Comparison of ENCODE assay signal across 8 mouse cellular contexts in the genomic region with DNA sequence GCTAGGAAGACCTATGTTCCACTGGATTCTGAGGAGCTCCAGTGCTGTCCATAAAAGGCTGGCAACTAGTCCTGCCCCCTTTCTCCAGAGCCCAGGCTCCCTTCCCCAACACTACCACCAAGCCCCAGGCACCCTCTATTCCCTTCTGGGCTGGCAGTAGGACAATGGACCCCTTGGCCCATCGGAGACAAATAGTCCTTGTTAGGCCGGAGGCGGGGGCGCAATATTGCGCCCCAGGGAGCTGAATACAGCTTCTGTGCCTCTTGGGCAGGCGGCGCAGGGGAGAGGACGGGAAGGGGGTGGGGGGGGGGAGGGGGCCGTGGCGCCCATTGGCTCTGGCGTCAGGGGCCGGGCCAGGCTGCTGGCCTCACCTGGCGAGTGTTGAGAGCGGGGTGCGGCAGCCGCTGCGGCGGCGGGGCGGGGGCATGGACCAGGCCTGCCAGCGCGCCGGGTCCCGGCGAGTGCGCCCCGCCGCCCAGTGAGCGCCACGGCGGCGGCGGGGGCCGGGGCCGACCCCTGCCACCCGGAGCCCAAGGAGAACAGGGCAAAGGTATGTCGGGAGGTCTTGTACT. TPM values are rescaled to one million over a fixed set of nuclear protein-coding genes. Genes with fewer than 3 reads are reported as not detected.
DNase-seq lines count a peak whose midpoint lies in the region; ATAC-seq lines count a peak whose summit lies in the region.

Gene Gal3st1, plus strand, starts transcription at position 346 of the 572 bp plus-strand sequence.

- no peak within 1 kb of the TSS for H3K27ac ChIP-seq in embryonic facial prominence, embryonic 12.5 days
- peak within 1 kb of the TSS; percentile 39; the same call in 1 of the 2 replicates for H3K27ac ChIP-seq in limb, embryonic 13.5 days
- H3K27ac ChIP-seq in midbrain, embryonic 14.5 days (replicated peaks; ENCODE audit: low read depth, low read length), result no peak within 1 kb of the TSS

- WGBS in embryonic facial prominence, embryonic 12.5 days, result under 1% methylated on average over 29 of the region's 37 CpGs
- 1% methylated on average over 32 of the region's 37 CpGs for WGBS in limb, embryonic 13.5 days
- 1% methylated on average over 32 of the region's 37 CpGs for WGBS in midbrain, embryonic 14.5 days

- peak within 1 kb of the TSS; percentile 76 for H3K4me2 ChIP-seq in embryonic facial prominence, embryonic 12.5 days (replicated peaks)
- peak within 1 kb of the TSS; percentile 83 for H3K4me2 ChIP-seq in limb, embryonic 13.5 days (replicated peaks)
- peak within 1 kb of the TSS; percentile 67 for H3K4me2 ChIP-seq in midbrain, embryonic 14.5 days (ENCODE audit: low read length)

- no peaks in the 10 kb centered on the region for H3K9me3 ChIP-seq in embryonic facial prominence, embryonic 12.5 days
- H3K9me3 ChIP-seq in limb, embryonic 13.5 days, result no peaks in the 10 kb centered on the region
- H3K9me3 ChIP-seq in midbrain, embryonic 14.5 days (ENCODE audit: control insufficient read depth, low read length), result no peaks in the 10 kb centered on the region

- no peak for DNase-seq in frontal cortex, postnatal 14 days (ENCODE audit: low spot score in 2 of 2)
- DNase-seq in kidney, adult 8-10 months, result peak; percentile 55 to 61
- DNase-seq in midbrain, embryonic 14.5 days, result peak; percentile 33
- no peak for DNase-seq in adrenal gland, adult 2 months
- DNase-seq in spleen, adult 12 weeks (ENCODE audit: low spot score), result no peak

- H3K4me3 ChIP-seq in embryonic facial prominence, embryonic 12.5 days, result peak within 1 kb of the TSS; percentile 39
- peak within 1 kb of the TSS; percentile 47 for H3K4me3 ChIP-seq in limb, embryonic 13.5 days
- peak within 1 kb of the TSS; percentile 35 for H3K4me3 ChIP-seq in midbrain, embryonic 14.5 days (replicated peaks; ENCODE audit: low read depth, low read length)

- peak within 1 kb of the TSS; percentile 40 for H3K9ac ChIP-seq in embryonic facial prominence, embryonic 12.5 days
- peak within 1 kb of the TSS; percentile 65 for H3K9ac ChIP-seq in limb, embryonic 13.5 days
- peak within 1 kb of the TSS; percentile 51 for H3K9ac ChIP-seq in midbrain, embryonic 14.5 days (replicated peaks; ENCODE audit: low read length)

- peaks cover 14% of the 10 kb centered on the region; the same call in 1 of the 2 replicates for H3K27me3 ChIP-seq in embryonic facial prominence, embryonic 12.5 days
- H3K27me3 ChIP-seq in limb, embryonic 13.5 days, result peaks cover 13% of the 10 kb centered on the region
- H3K27me3 ChIP-seq in midbrain, embryonic 14.5 days (ENCODE audit: control insufficient read depth, insufficient read depth, low read length), result no peaks in the 10 kb centered on the region

- H3K4me1 ChIP-seq in embryonic facial prominence, embryonic 12.5 days, result peaks cover 16% of the 10 kb centered on the region
- peaks cover 18% of the 10 kb centered on the region for H3K4me1 ChIP-seq in limb, embryonic 13.5 days
- no peaks in the 10 kb centered on the region for H3K4me1 ChIP-seq in midbrain, embryonic 14.5 days (ENCODE audit: control insufficient read depth, insufficient read depth, low read length)

- ATAC-seq in frontal cortex, adult (ENCODE audit: low TSS enrichment), result peak; percentile 68
- ATAC-seq in embryonic facial prominence, embryonic 12.5 days (ENCODE audit: insufficient number of reproducible peaks, insufficient read depth, low FRiP score, low TSS enrichment), result no peak
- peak; percentile 58 for ATAC-seq in limb, embryonic 13.5 days (ENCODE audit: low FRiP score, low read depth)
- ATAC-seq in midbrain, embryonic 14.5 days (ENCODE audit: low FRiP score, low TSS enrichment), result peak; percentile 62; the same call in 1 of the 2 replicates

- peaks cover 21% of the 10 kb centered on the region for H3K36me3 ChIP-seq in embryonic facial prominence, embryonic 12.5 days
- H3K36me3 ChIP-seq in limb, embryonic 13.5 days, result peaks cover 29% of the 10 kb centered on the region
- peaks cover 23% of the 10 kb centered on the region for H3K36me3 ChIP-seq in midbrain, embryonic 14.5 days (ENCODE audit: control insufficient read depth, insufficient read depth, low read length)

RNA-seq across cellular contexts. Expression of gene Gal3st1, which starts in this region (rescaled TPM):
- polyA plus RNA-seq in embryonic facial prominence, embryonic 12.5 days (2016; fragmentation: Nextera tagmentation; extraction: Ambion mirVana), result 2.2 and 2.4 TPM in 2 replicates
- 4.2 and 4.5 TPM in 2 replicates for polyA plus RNA-seq in limb, embryonic 13.5 days (2015; fragmentation: Nextera tagmentation; extraction: Ambion mirVana)
- 3.6 and 4.2 TPM in 2 replicates for polyA plus RNA-seq in midbrain, embryonic 14.5 days (2014; fragmentation: Nextera tagmentation; extraction: Ambion mirVana)
- total RNA-seq in adrenal gland, adult 2 months (2021), result under 1 TPM in 1 of 2 experiments, not detected in 1; 0.21 TPM
- 0.63 and 0.79 TPM in 2 replicates for polyA plus RNA-seq in adrenal gland, adult 2 months (2012; rRNA removed)

Comparison
In these comparisons a context has a peak if more than half of its experiments do, and no peak if none do; other contexts are left out.
1. DNase-seq: peak in kidney, adult 8-10 months (2 of 2) and midbrain, embryonic 14.5 days (single experiment); none in frontal cortex, postnatal 14 days (0 of 2), adrenal gland, adult 2 months (single experiment) and spleen, adult 12 weeks (single experiment).
2. Peak in every context shown above with its lines, with median percentiles within 50 percentile points of each other: H3K4me2 ChIP-seq, H3K4me3 ChIP-seq and H3K9ac ChIP-seq.